Mouse (Mus musculus) intestine, embryonic 15.5 days (tissue): ENCODE data around the gene Adgra1. TPM values are rescaled to one million over a fixed set of nuclear protein-coding genes. Genes with fewer than 3 reads are reported as not detected.

Source experiments
- ATAC-seq: fragments of 200-750 bp; cut with Nextera tagmentation; 2 replicates; pipeline ENCODE4 v1.8.0; 2017; ENCODE audit warnings: moderate TSS enrichment, moderate library complexity
- H3K27ac ChIP-seq: fragments of 300-500 bp; sonication (generic); 2 replicates; pipeline ENCODE4 v1.5.1; 2015; ENCODE audit warnings: mild to moderate bottlenecking, inconsistent platforms
- H3K27me3 ChIP-seq: fragments of 300-500 bp; sonication (generic); replicated peaks from 2 replicates; pipeline ENCODE4 v1.6.1; 2015; ENCODE audit warnings: inconsistent platforms
- H3K36me3 ChIP-seq: fragments of 300-500 bp; sonication (generic); 2 replicates; pipeline ENCODE4 v1.6.1; 2015; ENCODE audit warnings: inconsistent platforms
- H3K4me1 ChIP-seq: fragments of 300-500 bp; sonication (generic); replicated peaks from 2 replicates; pipeline ENCODE4 v1.6.1; 2015; ENCODE audit warnings: inconsistent platforms
- H3K4me2 ChIP-seq: fragments of 300-500 bp; sonication (generic); replicated peaks from 2 replicates; pipeline ENCODE4 v1.6.1; 2015; ENCODE audit warnings: mild to moderate bottlenecking, inconsistent platforms
- H3K4me3 ChIP-seq: fragments of 300-500 bp; sonication (generic); replicated peaks from 2 replicates; pipeline ENCODE4 v1.5.1; 2015; ENCODE audit warnings: inconsistent platforms
- H3K9ac ChIP-seq: fragments of 300-500 bp; sonication (generic); 2 replicates; pipeline ENCODE4 v1.6.1; 2015; ENCODE audit warnings: inconsistent platforms
- H3K9me3 ChIP-seq: fragments of 300-500 bp; sonication (generic); 2 replicates; pipeline ENCODE4 v1.6.1; 2016; ENCODE audit warnings: inconsistent platforms
- WGBS: fragments of 180-500 bp; shearing (Covaris S2); methylation state at CpG from one replicate; pipeline ENCODE4 v1.1.7; 2015; 5-methylcytosine and 5-hydroxymethylcytosine counted together
- polyA plus RNA-seq: library from polyadenylated mRNA; unstranded; fragments of >200 nt; fragmentation: Nextera tagmentation; extraction: Ambion mirVana; gene quantifications from 2 replicates; pipeline ENCODE4 v1.2.1, GENCODE M21; 2015

Gene Adgra1
- polyA plus RNA-seq, 1 experiment from 2014 or later, result 0.96 TPM

DNA sequence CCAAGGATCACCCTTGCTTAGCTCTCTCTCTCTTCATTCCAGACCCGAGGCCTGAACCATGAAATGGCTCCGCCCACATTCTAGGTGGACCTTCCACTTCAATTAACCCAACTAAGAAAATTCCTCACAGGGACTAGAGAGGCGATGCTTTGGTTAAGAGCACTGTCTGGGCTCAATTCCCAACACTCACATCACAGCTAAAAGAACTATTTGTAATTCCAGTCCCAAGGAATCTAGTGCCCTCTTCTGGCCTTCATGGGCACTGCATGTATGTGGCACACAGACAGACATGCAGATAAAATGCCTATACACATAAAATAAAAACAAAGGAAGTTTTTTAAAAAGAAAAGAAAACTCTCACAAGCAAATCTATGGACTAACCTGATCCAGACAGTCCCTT is 27.4 kb downstream of the Adgra1 start:
- H3K36me3 ChIP-seq, result no peaks in the 10 kb centered on the region
- 25% methylated on average over 3 of the region's 3 CpGs for WGBS
- H3K27me3 ChIP-seq, result no peaks in the 10 kb centered on the region
- no peak for ATAC-seq
- no peak overlapping the region for H3K9ac ChIP-seq
- no peak overlapping the region for H3K4me3 ChIP-seq
- no peak overlapping the region for H3K4me2 ChIP-seq
- no peaks in the 10 kb centered on the region for H3K4me1 ChIP-seq
- no peaks in the 10 kb centered on the region for H3K9me3 ChIP-seq
- H3K27ac ChIP-seq, result no peak overlapping the region

DNA sequence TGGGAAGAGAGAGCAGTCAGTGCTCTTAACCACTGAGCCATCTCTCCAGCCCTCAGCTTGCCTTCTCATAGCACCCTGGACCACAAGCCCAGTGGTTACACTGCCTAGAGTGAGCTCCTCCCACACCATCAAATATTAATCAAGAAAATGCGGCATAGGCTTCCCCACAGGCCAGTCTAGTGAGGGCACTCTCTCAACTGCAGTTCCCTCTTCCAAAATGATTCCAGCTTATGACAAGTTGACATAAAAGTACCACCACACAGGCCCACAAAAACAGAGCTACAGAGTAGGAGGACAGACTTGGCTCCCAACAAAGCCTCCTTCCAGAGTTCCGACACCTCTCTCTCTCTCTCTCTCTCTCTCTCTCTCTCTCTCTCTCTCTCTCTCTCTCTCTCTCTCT is 29.1 kb downstream of the Adgra1 start:
- Histone ChIP-seq H3K9me3 (no peaks in the 10 kb centered on the region), H3K36me3 (no peaks in the 10 kb centered on the region), H3K27me3 (no peaks in the 10 kb centered on the region), H3K4me1 (no peaks in the 10 kb centered on the region), H3K4me3 (no peak overlapping the region), H3K4me2 (no peak overlapping the region), H3K27ac (no peak overlapping the region), H3K9ac (no peak overlapping the region)
- 70% methylated on average over 2 of the region's 2 CpGs for WGBS
- no peak for ATAC-seq

DNA sequence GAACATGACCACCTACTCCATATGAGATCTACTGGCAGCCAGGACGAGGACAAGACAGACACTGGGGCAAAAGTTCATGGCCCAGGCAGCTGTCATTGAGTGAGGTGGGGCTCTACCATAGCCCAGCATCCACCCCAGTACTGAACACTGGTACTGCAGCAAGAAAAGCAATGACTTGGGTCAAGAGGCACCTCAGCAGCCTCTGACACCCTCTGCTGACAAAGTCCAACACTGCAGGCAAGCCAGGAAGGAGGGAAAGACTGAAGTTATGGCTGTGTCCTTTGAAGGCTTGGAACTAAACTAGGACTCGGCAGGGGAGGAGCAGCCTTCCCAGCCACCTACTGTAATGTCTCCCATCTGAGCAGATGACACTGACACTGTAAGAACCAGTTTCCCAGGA is 30.3 kb downstream of the Adgra1 start:
- no peak for ATAC-seq
- H3K27me3 ChIP-seq, result no peaks in the 10 kb centered on the region
- no peaks in the 10 kb centered on the region for H3K4me1 ChIP-seq
- no peak overlapping the region for H3K27ac ChIP-seq
- no peak overlapping the region for H3K9ac ChIP-seq
- no peaks in the 10 kb centered on the region for H3K9me3 ChIP-seq
- H3K36me3 ChIP-seq, result no peaks in the 10 kb centered on the region
- H3K4me2 ChIP-seq, result no peak overlapping the region
- 38% methylated on average over 2 of the region's 2 CpGs for WGBS
- no peak overlapping the region for H3K4me3 ChIP-seq

DNA sequence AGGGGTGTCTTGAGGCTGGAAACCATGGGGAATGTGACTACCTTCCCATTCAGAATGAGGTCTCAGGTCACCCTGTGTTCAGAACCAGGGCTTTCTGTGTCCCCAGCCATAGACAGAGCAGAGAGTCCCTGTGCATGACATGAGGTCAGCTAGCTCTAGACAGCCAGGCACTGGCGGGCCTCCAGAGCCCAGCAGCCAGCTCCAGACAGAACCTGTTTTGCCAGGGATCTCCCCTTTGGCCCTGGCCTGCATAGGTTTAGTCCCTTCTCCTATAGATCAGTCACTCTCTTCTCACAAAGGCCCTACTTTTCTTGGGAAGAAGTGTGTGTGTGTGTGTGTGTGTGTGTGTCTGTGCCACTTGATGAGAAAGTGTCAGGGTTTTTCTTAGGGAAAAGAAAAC is 30.9 kb downstream of the Adgra1 start:
- no peak for ATAC-seq
- no peak overlapping the region for H3K27ac ChIP-seq
- H3K4me1 ChIP-seq, result no peaks in the 10 kb centered on the region
- no peaks in the 10 kb centered on the region for H3K36me3 ChIP-seq
- H3K4me3 ChIP-seq, result no peak overlapping the region
- H3K9ac ChIP-seq, result no peak overlapping the region
- H3K9me3 ChIP-seq, result no peaks in the 10 kb centered on the region
- H3K4me2 ChIP-seq, result no peak overlapping the region
- WGBS, result 61% methylated on average over 1 of the region's 1 CpGs
- H3K27me3 ChIP-seq, result no peaks in the 10 kb centered on the region

DNA sequence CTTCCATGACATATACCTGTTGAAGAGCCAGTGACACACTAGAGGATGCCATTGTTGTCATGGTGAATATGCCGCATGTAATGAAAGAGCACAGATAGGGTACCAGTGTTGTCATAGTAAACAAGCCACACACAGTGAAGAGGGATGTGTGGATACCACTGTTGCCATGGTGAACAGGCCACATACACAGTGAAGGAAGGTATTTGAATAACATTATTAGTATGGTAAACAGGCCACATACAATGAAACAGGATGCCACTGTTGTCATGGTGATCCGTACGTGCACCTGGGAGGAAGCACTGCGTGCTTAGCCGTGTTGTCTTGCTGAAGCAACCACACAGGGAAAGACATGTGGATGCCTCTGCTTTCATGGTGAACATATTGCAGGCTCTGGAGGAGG is 37.0 kb downstream of the Adgra1 start:
- Histone ChIP-seq H3K27ac (no peak overlapping the region), H3K4me2 (no peak overlapping the region), H3K36me3 (no peaks in the 10 kb centered on the region), H3K27me3 (no peaks in the 10 kb centered on the region), H3K4me1 (no peaks in the 10 kb centered on the region), H3K9me3 (no peaks in the 10 kb centered on the region), H3K9ac (no peak overlapping the region), H3K4me3 (no peak overlapping the region)
- ATAC-seq, result no peak
- 80% methylated on average over 5 of the region's 5 CpGs for WGBS

DNA sequence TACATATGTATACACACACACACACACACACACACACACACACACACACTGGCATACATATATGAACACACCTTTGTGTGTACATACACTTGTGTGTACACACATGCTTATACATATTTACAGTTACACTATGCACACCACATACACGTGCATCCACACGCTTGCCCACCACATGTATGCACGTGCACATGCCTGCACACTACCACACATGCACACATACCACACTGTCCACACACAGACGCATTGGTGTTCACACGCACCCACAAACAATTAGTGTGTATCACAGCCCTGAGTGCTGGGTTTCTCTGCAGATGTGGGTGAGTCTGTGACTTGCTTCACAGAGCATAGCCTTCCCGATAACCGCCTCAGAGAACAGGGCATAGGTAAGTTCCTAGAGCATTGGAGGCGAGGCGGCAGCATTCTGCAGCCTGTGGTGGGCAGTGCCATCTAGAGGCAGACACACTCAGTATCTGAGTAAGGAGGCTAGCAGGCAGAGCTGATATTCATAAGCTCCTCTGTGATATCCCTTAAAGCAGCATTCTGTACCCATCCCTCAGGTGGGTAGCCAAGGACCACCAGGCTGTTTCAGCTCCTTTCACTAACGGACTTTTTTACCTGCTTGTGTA is 43.3 kb downstream of the Adgra1 start:
- Histone ChIP-seq H3K9ac (no peak overlapping the region), H3K27ac (no peak overlapping the region), H3K36me3 (no peaks in the 10 kb centered on the region), H3K4me1 (no peaks in the 10 kb centered on the region), H3K27me3 (no peaks in the 10 kb centered on the region), H3K4me2 (no peak overlapping the region), H3K9me3 (no peaks in the 10 kb centered on the region), H3K4me3 (no peak overlapping the region)
- 67% methylated on average over 10 of the region's 10 CpGs for WGBS
- ATAC-seq, result no peak

DNA sequence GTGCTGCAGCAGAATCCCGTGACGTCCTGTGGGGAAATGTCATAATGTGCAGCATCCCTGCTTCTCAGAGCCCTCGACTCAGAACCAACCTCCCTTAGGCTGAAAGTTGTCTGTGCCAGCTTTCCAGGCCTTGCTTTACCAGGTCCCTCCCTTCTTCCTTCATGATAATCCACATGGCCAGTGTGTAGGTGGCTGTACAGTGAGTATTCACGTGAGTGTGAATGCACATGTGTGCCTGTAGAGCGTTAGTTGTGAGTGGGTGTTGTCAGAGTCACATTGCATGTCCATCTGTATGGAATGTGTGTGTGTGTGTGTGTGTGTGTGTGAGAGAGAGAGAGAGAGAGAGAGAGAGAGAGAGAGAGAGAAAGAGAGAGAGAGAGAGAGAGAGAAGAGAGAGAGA is 44.1 kb downstream of the Adgra1 start:
- no peak overlapping the region for H3K9ac ChIP-seq
- no peaks in the 10 kb centered on the region for H3K36me3 ChIP-seq
- no peak for ATAC-seq
- no peaks in the 10 kb centered on the region for H3K27me3 ChIP-seq
- 64% methylated on average over 5 of the region's 5 CpGs for WGBS
- H3K9me3 ChIP-seq, result no peaks in the 10 kb centered on the region
- no peak overlapping the region for H3K27ac ChIP-seq
- no peak overlapping the region for H3K4me2 ChIP-seq
- no peak overlapping the region for H3K4me3 ChIP-seq
- no peaks in the 10 kb centered on the region for H3K4me1 ChIP-seq

DNA sequence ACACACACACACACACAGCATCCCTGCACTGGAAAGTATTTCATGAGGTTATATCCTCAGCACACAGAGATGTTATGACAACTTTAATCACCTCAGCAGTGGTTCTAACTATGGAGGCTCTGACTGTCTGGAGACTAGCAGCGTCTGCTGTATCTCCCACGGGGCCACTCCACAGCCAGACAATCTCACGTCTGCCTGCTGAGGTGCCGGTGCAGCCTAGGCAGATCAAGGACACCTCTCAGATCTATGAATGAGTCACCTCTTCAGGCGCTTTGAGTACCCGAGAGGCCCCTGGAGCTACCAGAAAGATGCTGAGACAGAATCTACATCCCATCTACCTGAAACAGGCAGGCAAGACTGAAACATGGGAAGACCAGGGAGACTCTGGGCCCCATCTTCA is 44.6 kb downstream of the Adgra1 start:
- no peak overlapping the region for H3K9ac ChIP-seq
- H3K9me3 ChIP-seq, result no peaks in the 10 kb centered on the region
- H3K27ac ChIP-seq, result no peak overlapping the region
- no peaks in the 10 kb centered on the region for H3K27me3 ChIP-seq
- WGBS, result 52% methylated on average over 6 of the region's 6 CpGs
- ATAC-seq, result no peak
- no peaks in the 10 kb centered on the region for H3K4me1 ChIP-seq
- H3K4me2 ChIP-seq, result no peak overlapping the region
- H3K36me3 ChIP-seq, result no peaks in the 10 kb centered on the region
- H3K4me3 ChIP-seq, result no peak overlapping the region

DNA sequence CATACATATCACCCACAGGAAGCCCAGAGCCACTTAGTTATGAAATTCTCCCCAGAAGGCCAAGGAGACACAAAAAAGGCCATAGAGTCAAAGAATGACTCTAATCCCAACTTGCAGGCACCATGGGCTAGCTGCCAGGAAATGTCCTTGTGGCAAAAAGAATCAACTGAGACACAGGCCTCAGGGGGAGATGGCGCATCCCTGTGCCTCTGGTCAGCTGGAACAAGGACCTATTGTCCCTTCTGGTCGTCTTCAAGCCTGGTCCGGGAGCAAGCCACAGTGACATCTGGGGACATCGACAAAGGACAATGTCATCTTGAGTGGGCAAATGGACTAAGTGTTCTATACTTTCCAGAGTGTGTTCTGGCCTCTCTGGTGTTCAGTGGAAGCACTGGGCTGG is 49.6 kb downstream of the Adgra1 start:
- no peak for ATAC-seq
- Histone ChIP-seq H3K9ac (no peak overlapping the region), H3K4me1 (no peaks in the 10 kb centered on the region), H3K27me3 (no peaks in the 10 kb centered on the region), H3K36me3 (no peaks in the 10 kb centered on the region), H3K4me3 (no peak overlapping the region), H3K27ac (no peak overlapping the region), H3K4me2 (no peak overlapping the region), H3K9me3 (no peaks in the 10 kb centered on the region)
- 81% methylated on average over 4 of the region's 4 CpGs for WGBS

DNA sequence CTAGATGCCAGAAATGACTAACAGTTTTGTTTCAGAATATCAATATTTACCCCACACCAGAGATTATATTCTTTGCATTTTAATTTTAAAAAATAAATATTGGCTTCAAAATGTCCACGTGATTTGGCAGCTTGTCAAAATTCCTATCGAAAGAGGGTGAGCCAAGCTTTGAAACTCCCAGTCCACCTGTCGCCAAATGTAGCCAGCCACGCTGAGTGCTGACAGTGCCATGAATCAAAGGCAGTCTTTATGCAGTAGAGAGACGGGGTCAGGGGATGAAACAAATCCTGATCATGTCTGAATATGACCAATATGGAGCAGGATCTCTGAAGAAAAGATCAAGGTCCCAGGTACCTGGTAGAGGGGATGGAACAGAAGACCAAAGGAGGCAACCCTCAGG is 57.8 kb downstream of the Adgra1 start:
- no peak overlapping the region for H3K27ac ChIP-seq
- no peak for ATAC-seq
- no peak overlapping the region for H3K4me2 ChIP-seq
- H3K9ac ChIP-seq, result no peak overlapping the region
- peaks cover 3% of the 10 kb centered on the region; the same call in 1 of the 2 replicates for H3K4me1 ChIP-seq
- no peaks in the 10 kb centered on the region for H3K36me3 ChIP-seq
- 62% methylated on average over 5 of the region's 5 CpGs for WGBS
- H3K27me3 ChIP-seq, result peaks cover 35% of the 10 kb centered on the region
- H3K4me3 ChIP-seq, result no peak overlapping the region
- H3K9me3 ChIP-seq, result no peaks in the 10 kb centered on the region

DNA sequence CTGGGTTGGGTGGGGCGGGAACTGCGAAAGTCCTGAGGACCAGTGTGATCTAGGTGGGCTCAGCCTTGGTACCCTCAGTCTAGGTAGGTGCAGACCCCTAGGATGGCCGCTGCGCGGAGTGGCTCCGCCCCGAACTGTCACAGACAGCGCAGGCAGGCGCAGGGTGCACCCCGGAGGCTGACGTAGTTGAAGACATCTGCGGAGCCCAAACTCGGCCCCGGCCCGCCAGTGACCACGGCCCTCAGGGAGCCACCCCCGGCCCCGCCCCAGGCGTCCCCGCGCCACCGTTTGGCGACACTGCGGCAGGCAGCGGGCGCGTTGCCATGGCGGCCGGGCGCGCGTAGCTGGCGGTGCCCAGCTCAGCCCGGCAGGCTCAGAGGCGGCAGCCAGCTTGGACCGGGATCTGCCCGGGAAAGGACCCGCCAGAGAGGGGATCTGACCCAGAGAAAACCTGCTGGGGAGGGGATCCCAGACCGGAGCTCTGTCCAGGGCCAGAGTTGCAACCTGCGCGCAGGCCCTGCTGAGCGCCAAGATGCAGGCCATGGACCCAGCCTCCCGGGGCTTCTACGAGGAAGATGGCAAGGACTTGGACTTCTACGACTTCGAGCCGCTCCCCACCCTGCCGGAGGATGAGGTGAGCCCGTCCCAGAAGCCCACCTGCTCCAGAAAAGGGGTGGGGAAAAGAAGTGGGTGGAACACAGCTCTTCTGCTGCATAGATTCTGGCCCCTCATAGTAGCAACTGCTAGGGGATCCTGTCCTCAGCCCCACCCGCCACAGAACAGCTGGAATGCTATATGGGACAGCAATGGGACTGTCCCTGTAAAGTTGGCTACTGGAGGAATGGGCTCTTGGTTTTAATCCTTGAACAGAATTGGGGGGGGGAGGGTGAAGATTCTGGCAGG is 60.9 kb downstream of the Adgra1 start, which contains the start of gene Kndc1:
Gene Kndc1 (plus strand): TSS at position 42 of the 903 bp plus-strand sequence.
- Histone ChIP-seq H3K4me2 (peak within 1 kb of the TSS; percentile 81), H3K4me3 (peak within 1 kb of the TSS; percentile 40), H3K36me3 (no peaks in the 10 kb centered on the region), H3K4me1 (peaks cover 3% of the 10 kb centered on the region; the same call in 1 of the 2 replicates), H3K27ac (no peak within 1 kb of the TSS), H3K9me3 (no peaks in the 10 kb centered on the region), H3K27me3 (peaks cover 35% of the 10 kb centered on the region), H3K9ac (0 out of 2 replicates have a peak within 1 kb of the TSS, but pooled peaks have one; percentile 8)
- 1% methylated on average over 50 of the region's 50 CpGs for WGBS
- 0 out of 2 replicates have a peak, but pooled peaks have one; percentile 56 for ATAC-seq

DNA sequence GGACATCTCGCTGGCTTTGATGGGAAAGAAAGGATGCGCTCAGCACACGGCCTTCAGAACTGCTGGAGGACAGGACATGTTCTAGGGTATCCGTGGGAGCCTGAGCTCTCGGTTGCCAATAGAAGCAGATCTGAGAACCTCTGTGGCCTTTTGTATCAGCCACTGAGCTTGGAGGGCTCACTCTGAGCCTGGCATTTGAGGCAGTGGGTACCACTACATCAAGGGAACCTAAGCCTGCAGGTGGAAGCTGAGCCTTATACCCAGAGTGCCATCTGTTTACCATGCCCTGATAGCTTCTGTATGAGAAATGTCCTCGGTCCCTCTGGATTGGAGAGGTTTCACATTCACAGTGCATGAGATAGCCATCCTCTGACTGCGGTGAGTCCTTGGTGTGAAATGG is 62.3 kb downstream of the Adgra1 start:
- no peak overlapping the region for H3K4me3 ChIP-seq
- no peaks in the 10 kb centered on the region for H3K9me3 ChIP-seq
- H3K27ac ChIP-seq, result no peak overlapping the region
- ATAC-seq, result no peak
- peaks cover 35% of the 10 kb centered on the region for H3K27me3 ChIP-seq
- WGBS, result 74% methylated on average over 7 of the region's 7 CpGs
- H3K4me1 ChIP-seq, result peaks cover 3% of the 10 kb centered on the region; the same call in 1 of the 2 replicates
- H3K4me2 ChIP-seq, result no peak overlapping the region
- H3K36me3 ChIP-seq, result no peaks in the 10 kb centered on the region
- H3K9ac ChIP-seq, result no peak overlapping the region
